Mouse (Mus musculus) testis, postnatal 14 days (tissue): Measurements from ENCODE around the gene Zfp280d.
"Not testable (repeated sequence)": the region's sequence is repeated elsewhere in the genome, so short reads cannot be mapped to it uniquely, and the experiment has no call there.

Experiments used
- DNase-seq: peaks from one replicate; pipeline ENCODE4 v3.0.0; 2021; ENCODE audit warnings: low spot score

Zfp280d gene

GRCm38 (mm10) chr9:72374074-72374473 lies 99.4 kb downstream of the Zfp280d start:
- no peak for DNase-seq

DNA sequence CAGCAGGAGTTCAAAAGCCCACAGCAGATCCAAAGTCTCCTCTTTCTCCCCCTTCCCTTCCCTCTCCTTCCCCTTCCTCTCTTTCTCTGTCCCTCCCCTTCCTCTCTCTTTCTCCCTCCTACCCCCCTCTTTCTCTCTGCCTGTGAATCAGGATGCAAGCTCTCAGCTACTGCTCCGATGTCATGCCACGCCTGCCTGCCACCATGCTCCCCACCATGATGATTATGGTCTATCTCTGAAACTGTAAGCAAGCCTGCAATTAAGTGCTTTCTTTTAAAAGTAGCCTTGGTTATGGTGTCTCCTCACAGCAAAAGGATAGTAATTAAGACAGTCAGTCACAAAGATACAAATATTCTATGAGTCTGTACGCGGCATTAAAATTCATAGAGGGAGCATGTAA lies 100.3 kb downstream of the Zfp280d start:
- DNase-seq = no peak

DNA sequence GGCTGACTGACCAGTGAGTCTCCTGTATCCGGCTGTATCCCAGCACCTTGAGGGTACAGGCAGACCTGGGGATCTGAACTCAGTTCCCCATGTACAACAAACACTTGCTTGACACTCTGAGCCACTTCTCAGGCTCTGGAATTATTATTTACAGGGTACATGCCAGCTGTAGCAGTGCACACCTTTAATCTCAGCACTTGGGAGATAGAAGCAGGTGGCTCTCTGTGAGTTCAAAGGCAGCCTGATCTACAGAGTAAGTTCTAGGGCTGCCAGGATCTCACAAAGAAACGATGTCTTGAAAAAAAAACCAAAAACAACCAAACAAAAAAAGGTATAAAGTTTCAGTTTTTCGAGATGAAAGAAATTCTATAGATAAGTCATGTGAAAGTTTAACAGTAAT lies 101.0 kb downstream of the Zfp280d start:
- no peak for DNase-seq

GRCm38 (mm10) chr9:72385786-72386185 lies 111.1 kb downstream of the Zfp280d start:
- no peak for DNase-seq

DNA sequence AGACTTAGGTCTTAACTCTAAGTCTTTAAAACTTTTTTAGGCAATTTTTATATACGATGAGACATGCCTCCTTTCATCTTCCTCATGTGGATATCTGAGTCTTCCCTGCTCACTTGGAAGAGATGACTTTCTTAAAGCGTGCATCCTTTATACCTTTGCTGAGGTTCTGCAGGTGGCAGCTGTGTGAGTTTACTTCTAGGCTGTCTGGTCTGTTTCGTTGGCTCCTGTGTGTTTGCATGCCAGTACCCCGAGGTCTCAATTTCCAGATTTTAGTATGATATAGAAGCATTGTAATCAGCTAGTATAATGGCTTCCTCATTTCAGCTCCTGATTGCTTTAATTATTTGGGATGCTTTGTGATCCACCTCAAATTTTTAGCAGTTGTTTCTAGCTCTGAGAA lies 114.3 kb downstream of the Zfp280d start:
- DNase-seq = no peak

DNA sequence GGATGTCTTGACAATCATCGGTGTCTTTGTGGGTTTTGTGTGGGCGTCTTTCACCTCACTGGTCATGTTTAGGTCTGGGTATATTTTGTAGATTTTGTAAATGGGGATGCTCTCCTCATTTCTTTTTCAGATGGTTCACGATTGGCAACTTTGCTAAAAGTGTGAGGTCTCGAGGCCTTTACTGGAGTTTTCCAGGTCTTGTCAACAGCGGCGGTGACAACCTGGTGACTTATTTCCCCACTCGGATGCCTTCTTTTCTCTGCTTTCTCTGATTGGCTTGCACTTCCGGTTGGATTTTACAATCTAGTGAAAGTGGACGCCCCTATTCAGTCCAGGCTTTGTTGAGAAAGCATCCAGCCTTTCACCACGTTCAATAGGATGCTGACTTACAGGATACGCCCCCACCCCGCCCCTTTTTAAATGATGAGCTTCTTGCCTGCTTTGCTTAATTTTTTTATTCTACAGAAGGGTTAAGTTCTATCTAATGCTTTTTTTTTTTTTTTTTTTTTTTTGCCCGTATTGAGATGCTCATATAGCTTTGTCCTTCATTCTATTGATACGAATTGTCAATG lies 114.9 kb downstream of the Zfp280d start:
- DNase-seq = no peak

- DNase-seq = peak; percentile 76
These were observed 115.8 kb downstream of the Zfp280d start for GRCm38 (mm10) chr9:72390321-72391077.

GRCm38 (mm10) chr9:72392686-72393085 lies 118.0 kb downstream of the Zfp280d start:
- no peak for DNase-seq

- DNase-seq = peak; percentile 22
These were observed 118.6 kb downstream of the Zfp280d start for GRCm38 (mm10) chr9:72393238-72393637.

- DNase-seq = no peak
These were observed 119.2 kb downstream of the Zfp280d start for GRCm38 (mm10) chr9:72393869-72394341.

GRCm38 (mm10) chr9:72400121-72400520 lies 125.5 kb downstream of the Zfp280d start:
- no peak for DNase-seq

DNA sequence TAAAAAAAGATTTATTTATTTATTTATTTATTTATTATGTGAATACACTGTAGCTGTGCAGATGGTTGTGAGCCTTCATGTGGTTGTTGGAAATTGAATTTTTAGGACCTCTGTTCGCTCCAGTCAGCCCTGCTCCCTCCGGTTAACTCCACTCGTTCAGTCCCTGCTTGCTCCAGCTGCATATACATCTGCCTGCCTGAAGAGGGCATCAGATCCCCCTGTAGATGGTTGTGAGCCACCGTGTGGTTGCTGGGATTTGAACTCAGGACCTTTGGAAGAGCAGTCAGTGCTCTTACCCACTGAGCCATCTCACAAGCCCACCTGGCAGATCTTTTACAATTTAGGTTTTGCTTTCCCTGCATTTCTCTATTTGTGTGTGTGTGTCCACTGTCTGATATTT lies 127.1 kb downstream of the Zfp280d start:
- DNase-seq = not testable (repeated sequence)

- DNase-seq = no peak
These were observed 128.8 kb downstream of the Zfp280d start for GRCm38 (mm10) chr9:72403421-72403820.

GRCm38 (mm10) chr9:72404446-72404845 lies 129.8 kb downstream of the Zfp280d start:
- DNase-seq = no peak

GRCm38 (mm10) chr9:72404934-72405333 lies 130.3 kb downstream of the Zfp280d start:
- no peak for DNase-seq

DNA sequence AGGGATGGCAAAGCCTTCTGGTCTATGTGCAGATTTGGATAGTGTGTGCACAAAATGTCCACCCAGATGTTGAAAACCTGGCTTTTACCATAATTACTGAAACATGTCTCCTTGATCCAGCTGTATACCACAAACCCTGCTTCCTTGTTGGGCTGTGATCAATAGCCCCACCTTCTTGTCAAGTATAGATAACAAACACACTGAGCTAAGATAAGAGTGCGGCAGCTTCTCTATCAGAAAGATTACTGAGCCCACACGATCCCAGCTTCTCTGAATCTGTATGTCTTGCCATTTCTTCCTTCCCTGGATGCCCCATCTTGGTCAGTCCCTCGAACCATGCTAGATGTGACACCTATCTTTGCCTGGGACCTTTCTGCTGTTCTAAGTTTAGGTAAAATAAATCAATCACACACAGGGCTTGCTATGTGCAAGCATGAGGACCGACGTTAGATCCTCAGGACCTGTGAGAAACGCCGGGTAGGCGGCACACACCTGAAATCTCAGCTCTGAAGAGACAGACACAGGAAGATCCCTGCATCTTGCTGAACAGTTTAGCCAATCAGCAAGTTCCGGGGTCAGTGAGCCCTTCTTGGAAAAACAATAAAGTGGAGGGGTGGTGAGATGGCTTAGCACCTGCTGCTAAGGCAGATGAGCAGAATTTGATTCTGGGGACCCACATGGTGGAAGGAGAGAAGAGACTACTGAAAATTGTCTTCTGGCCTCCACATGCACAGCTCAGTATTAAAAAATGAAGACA lies 131.4 kb downstream of the Zfp280d start:
- DNase-seq = no peak

DNA sequence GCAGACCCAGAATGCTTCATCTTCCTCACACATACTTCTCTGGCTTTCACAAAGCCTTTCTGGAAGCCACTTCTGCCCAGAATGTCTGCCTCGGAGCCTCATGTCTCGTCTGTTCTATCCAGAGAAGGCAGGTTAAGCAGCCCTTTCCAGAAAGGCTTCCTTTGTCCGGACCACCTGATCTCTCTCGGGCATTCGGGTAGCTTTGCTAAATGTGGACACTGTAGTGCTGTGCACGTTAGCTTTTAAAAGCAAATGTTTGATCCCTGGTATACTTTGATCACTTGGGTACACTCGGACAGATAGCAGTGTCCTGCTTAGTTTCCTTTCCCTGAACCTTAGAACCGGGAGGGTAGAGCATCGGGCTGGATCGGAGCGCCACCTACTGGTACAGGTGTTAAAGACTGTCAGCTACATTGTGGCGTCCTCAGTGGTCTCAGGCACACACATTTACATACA lies 133.5 kb downstream of the Zfp280d start:
- peak; percentile 77 for DNase-seq

DNA sequence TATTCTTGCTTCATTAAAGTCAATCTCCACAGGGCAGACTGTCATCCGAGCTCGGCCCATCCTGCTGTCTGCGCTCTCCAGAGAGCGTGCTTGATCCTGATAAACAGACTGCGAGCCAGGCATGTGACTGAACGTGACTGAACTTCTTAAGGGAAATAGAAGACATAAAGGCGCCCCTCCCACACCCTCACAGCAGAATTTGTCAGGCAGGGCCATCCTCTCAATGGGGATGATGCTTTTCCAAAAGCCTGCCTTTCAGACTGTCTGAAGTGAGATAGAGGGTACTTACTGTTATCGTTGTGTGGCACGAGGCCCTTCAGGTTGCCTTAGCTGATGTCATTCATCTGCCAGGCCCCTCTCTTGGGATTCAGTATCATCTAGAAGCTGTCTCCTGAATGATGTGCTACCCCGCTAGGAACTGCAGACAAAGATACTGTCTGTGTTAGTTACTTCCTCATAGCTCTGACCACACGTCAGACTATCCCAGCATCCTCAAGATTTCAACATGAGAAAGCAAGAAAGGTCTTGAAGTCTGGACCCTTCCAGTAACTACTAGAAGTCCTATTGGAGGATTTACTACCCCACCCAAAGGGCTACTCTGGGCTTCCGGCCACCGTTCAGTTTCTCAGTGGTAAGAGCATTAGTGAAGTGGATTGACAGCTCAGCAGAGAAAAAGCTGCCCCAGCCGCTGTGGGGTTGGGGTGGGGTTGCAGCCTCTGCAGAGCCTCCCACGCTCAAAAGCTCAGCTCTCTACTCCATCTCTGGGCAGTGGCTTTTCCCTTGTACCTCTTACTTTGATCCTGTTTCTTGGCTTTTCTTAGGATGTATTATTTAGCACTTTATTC lies 134.9 kb downstream of the Zfp280d start:
- DNase-seq = no peak

DNA sequence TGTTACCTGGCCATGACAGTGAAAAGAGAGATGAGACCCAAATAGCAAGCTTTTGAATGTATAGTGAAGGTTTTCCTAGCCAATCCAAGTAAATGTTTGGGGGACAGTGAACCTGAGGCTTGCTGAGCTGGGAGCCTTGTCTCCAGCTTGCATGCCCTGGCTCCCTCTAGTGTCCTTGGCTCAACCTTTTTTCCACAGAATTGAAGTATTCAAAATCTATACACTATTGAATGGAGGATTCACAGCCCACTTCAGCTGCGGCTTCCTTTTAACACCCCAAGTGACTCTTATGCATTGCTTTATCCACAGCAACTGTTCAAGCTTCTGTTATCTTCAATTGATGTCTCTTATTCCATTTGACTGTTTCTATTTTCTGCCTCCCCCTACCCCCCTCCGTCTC lies 137.1 kb downstream of the Zfp280d start:
- DNase-seq = no peak
